Mouse (Mus musculus) midbrain, postnatal 0 days (tissue): Measurements from ENCODE around the gene Tbc1d10b. TPM values are rescaled to one million over a fixed set of nuclear protein-coding genes. Genes with fewer than 3 reads are reported as not detected.

Experiments
- ATAC-seq: fragments of 200-750 bp; cut with Nextera tagmentation; 2 replicates; pipeline ENCODE4 v1.8.0; 2017; ENCODE audit warnings: moderate number of reproducible peaks, mild to moderate bottlenecking, moderate TSS enrichment, moderate library complexity; ENCODE audit not compliant: low FRiP score
- DNase-seq: peaks from one replicate; pipeline ENCODE4 v3.0.0-alpha.2; 2015; ENCODE audit warnings: low spot score
- H3K27ac ChIP-seq: fragments of 300-500 bp; sonication (generic); 2 replicates; pipeline ENCODE4 v1.5.1; 2014; ENCODE audit warnings: low read depth, mild to moderate bottlenecking, low read length, mixed read lengths
- H3K27me3 ChIP-seq: fragments of 300-500 bp; sonication (generic); 2 replicates; pipeline ENCODE4 v1.6.1; 2014; ENCODE audit warnings: low read length, control low read depth, mixed read lengths; ENCODE audit not compliant: insufficient read depth
- H3K36me3 ChIP-seq: fragments of 300-500 bp; sonication (generic); 2 replicates; pipeline ENCODE4 v1.6.1; 2014; ENCODE audit warnings: low read length, control low read depth, mixed read lengths; ENCODE audit not compliant: insufficient read depth
- H3K4me1 ChIP-seq: fragments of 300-500 bp; sonication (generic); 2 replicates; pipeline ENCODE4 v1.6.1; 2014; ENCODE audit warnings: mild to moderate bottlenecking, control low read depth, antibody characterized with exemption, low read length, mixed read lengths; ENCODE audit not compliant: insufficient read depth
- H3K4me2 ChIP-seq: fragments of 300-500 bp; sonication (generic); 2 replicates; pipeline ENCODE4 v1.6.1; 2014; ENCODE audit warnings: low read depth, mild to moderate bottlenecking, low read length, mixed read lengths; ENCODE audit not compliant: poor library complexity, severe bottlenecking
- H3K4me3 ChIP-seq: fragments of 300-500 bp; sonication (generic); 2 replicates; pipeline ENCODE4 v1.5.1; 2014; ENCODE audit warnings: low read depth, mild to moderate bottlenecking, low read length, moderate library complexity
- H3K9ac ChIP-seq: fragments of 300-500 bp; sonication (generic); replicated peaks from 2 replicates; pipeline ENCODE4 v1.6.1; 2014; ENCODE audit warnings: mild to moderate bottlenecking, low read length, moderate library complexity, mixed read lengths; ENCODE audit not compliant: poor library complexity, severe bottlenecking
- H3K9me3 ChIP-seq: fragments of 300-500 bp; sonication (generic); 2 replicates; pipeline ENCODE4 v1.6.1; 2016; ENCODE audit warnings: low read length, control low read depth
- CTCF ChIP-seq: IDR thresholded peaks from 2 replicates; pipeline ENCODE4 v1.5.1; 2016; ENCODE audit warnings: antibody characterized with exemption, mild to moderate bottlenecking
- WGBS: fragments of 180-500 bp; shearing (Covaris S2); extraction: QIAGEN DNeasy Blood & Tissue Kit; methylation state at CpG from one replicate; pipeline ENCODE4 v1.1.7; 2014; 5-methylcytosine and 5-hydroxymethylcytosine counted together
- polyA plus RNA-seq: library from polyadenylated mRNA; unstranded; fragments of >200 nt; fragmentation: Nextera tagmentation; extraction: Ambion mirVana; gene quantifications from 2 replicates; pipeline ENCODE4 v1.2.1, GENCODE M21; 2015
- total RNA-seq: library from RNA; depleted of rRNA; stranded (reverse); fragments of >200 nt; gene quantifications from 2 replicates; pipeline ENCODE4 v1.2.3, GENCODE M21; 2014

Gene Tbc1d10b
- total and polyA plus RNA-seq, 2 experiments from 2014 or later = 28.7 to 72.3 TPM

DNA sequence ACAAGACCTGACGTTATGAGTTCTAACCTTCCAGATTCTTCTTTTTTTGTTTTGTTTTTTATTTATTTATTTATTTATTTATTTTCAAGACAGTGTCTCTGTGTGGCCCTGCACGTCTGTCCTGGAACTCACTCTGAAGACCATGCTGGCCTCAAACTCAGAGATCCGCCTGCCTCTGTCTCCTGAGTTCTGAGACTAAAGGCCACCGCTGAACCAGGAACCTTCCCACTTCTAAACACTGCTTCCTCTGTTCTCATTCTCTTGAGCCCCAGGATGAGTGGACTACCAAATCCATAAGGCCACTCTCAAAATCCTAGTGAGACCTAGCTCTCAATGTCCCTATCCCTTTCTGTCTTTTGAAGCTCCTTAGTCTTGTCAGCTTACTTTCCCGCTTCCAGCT lies 1.6 kb upstream of the Tbc1d10b start:
- no peak overlapping the region for H3K4me3 ChIP-seq
- TF ChIP-seq CTCF = no peak
- H3K36me3 ChIP-seq = no peaks in the 10 kb centered on the region
- WGBS = 84% methylated on average over 5 of the region's 5 CpGs
- H3K4me1 ChIP-seq = peaks cover 6% of the 10 kb centered on the region
- H3K9ac ChIP-seq = no peak overlapping the region
- H3K27ac ChIP-seq = no peak overlapping the region
- DNase-seq (no peak), ATAC-seq (no peak)
- no peaks in the 10 kb centered on the region for H3K9me3 ChIP-seq
- H3K27me3 ChIP-seq = no peaks in the 10 kb centered on the region
- peak overlapping the region; percentile 61 for H3K4me2 ChIP-seq

DNA sequence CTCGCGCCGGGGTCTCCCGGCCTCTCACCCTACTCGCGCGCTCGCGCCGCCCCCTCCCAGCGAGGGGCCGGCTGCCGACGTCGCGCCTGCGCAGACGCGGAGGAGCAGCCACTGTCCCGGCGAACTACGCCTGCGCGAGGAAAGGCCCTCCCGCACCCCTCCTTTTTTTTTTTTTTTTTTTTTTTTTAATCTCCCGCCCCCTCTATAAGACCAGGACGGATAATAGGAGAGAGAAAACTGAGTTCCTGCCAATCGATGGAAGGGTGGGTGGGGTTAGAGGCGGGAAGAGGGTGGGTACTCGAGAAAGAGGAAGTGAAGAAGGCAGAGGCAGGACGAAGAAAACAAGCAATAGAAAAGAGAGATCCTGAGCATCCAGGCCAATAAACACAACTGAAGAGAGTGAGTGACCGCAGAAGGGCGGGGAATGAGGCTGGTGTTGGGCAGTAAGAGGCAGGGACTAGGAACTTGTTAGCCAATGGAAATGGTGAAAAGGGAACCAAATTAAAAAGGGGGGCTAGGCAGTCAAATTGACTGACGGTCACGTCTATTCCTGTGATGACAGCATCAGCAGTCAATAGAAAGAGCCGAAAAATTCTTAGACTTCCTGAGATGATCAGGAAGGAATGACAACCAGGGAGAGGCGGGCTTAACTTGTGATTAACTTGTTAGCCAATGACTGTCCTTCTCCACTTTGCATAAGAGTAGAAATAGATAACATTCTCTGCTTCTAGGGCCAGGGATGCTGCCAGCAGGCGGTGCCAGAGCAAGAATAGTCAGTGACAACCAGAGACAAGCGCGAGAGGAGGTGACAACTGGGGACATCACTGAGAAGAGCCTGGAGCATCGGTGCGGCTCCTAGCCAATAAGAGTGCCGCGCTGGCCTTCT lies 528 bp upstream of the Tbc1d10b start, which contains the start of gene Mylpf:
TSS of gene Mylpf (plus strand) at position 338 of the 886 bp plus-strand sequence.
- no peaks in the 10 kb centered on the region for H3K9me3 ChIP-seq
- under 1% methylated on average over 35 of the region's 44 CpGs for WGBS
- ATAC-seq (peak; percentile 95), DNase-seq (peak; percentile 99)
- peaks cover 6% of the 10 kb centered on the region for H3K4me1 ChIP-seq
- peak within 1 kb of the TSS; percentile 75 for H3K27ac ChIP-seq
- no peaks in the 10 kb centered on the region for H3K27me3 ChIP-seq
- peak within 1 kb of the TSS; percentile 56 for H3K4me3 ChIP-seq
- TF ChIP-seq CTCF = peak; percentile 89
- peak within 1 kb of the TSS; percentile 63 for H3K9ac ChIP-seq
- peak within 1 kb of the TSS; percentile 99 for H3K4me2 ChIP-seq
- H3K36me3 ChIP-seq = no peaks in the 10 kb centered on the region

DNA sequence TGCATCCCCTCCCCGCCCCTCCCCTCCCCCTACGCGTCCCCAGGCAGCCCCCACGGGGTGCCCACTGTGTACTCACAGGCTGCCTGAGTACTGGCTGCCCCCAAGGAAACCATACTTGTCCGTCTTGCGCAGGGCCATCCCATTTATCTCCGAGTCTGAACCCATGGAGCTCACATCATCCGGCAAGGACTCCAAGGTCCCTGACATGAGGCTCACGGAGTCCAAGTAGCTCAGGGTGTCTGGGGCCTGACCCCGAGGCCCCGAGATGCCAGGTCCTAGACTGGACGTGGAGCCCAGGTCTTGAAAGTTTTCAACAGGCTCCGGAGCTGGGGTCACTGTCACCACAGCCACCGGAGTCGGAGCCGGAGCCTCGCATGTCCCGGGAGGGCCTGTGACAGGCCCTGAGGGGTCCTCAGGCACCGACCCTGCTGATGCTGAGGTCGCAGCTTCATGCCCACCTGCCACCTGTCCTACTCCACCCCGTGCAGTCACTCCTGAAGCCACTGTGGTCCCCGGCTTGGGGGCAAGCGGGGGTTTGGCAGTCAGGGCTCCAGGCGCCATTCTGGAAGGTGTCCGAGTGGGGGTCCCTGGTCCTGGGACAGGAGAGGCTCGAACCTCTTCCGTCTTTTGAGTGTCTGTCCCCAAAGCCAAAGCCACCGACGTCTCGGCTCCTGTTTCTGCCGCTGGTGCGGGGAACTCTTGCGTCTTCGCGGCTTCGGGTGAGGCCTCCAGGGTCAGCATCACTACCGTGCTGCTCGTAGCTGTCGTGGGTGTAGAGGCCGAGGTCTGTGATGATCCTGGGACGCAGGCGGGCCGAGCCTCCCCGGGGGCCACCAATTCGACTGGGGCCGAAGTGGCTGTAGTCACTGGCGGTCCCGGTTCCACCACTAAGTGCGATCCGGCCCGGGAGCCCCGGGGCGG lies 634 bp downstream of the Tbc1d10b start:
- Histone ChIP-seq H3K36me3 (peaks cover 12% of the 10 kb centered on the region), H3K9ac (peak overlapping the region; percentile 63), H3K27ac (peak overlapping the region; percentile 62; the same call in 1 of the 2 replicates), H3K4me2 (peak overlapping the region; percentile 99), H3K27me3 (no peaks in the 10 kb centered on the region), H3K9me3 (no peaks in the 10 kb centered on the region), H3K4me3 (peak overlapping the region; percentile 56), H3K4me1 (peaks cover 6% of the 10 kb centered on the region)
- DNase-seq = no peak
- ATAC-seq = 0 out of 2 replicates have a peak, but pooled peaks have one; percentile 0
- under 1% methylated on average over 53 of the region's 53 CpGs for WGBS
- no peak for TF ChIP-seq CTCF

DNA sequence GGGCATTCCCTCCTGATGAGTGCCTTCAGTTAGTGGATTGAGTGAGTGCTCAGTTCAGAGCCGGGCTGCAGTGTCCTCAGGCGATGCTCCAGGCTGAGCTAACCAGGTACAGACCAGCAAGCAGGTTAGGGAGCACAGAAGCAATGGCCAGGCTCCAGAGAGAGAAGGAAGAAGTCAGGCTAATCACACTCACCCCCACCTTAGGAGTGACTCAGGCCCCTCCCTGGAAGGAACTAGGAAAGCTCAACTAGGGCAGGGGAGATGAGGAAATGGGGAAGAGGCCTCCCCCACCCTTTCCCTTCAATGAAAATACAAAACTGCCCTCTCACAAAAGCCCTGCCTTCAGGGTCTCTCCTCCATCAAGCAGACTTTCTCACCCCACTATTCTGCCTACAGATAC lies 1.7 kb downstream of the Tbc1d10b start:
- no peak for TF ChIP-seq CTCF
- H3K9ac ChIP-seq = peak overlapping the region; percentile 63
- H3K27me3 ChIP-seq = no peaks in the 10 kb centered on the region
- H3K36me3 ChIP-seq = peaks cover 17% of the 10 kb centered on the region
- no peak overlapping the region for H3K27ac ChIP-seq
- H3K4me2 ChIP-seq = peak overlapping the region; percentile 99
- peaks cover 6% of the 10 kb centered on the region for H3K4me1 ChIP-seq
- ATAC-seq (no peak), DNase-seq (no peak)
- peak overlapping the region; percentile 56 for H3K4me3 ChIP-seq
- H3K9me3 ChIP-seq = no peaks in the 10 kb centered on the region
- 60% methylated on average over 2 of the region's 2 CpGs for WGBS

DNA sequence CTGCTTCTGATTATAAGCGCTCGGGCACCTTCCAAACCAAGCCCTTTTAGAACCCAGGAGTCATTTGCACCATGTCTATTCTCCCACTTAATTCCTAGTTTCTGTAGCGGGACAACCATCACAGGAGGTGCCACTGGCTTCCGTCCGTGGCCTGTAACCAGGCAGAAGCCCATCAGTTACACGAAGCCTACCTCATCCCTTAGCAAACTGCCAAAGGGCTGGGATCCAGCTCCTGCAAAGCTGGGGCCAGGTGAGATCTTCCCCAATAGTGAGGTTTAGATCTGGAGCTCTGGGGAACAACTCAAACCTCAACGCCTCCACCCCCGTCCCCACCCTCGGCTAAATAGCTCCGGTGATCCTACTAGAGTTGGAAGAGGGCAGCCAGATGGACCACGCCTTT lies 11.8 kb downstream of the Tbc1d10b start:
- Histone ChIP-seq H3K27me3 (no peaks in the 10 kb centered on the region), H3K4me1 (peaks cover 7% of the 10 kb centered on the region), H3K9me3 (no peaks in the 10 kb centered on the region), H3K27ac (peak overlapping the region; percentile 66), H3K4me2 (peak overlapping the region; percentile 65), H3K9ac (peak overlapping the region; percentile 62), H3K36me3 (peaks cover 47% of the 10 kb centered on the region), H3K4me3 (peak overlapping the region; percentile 66)
- DNase-seq = no peak
- ATAC-seq = no peak
- 55% methylated on average over 11 of the region's 11 CpGs for WGBS
- TF ChIP-seq CTCF = no peak
